Mouse (Mus musculus) ES-E14 (cell line): Measurements from ENCODE around the gene Dock10.

Experiments used
- CHD2 ChIP-seq: IDR thresholded peaks from 2 replicates; pipeline ENCODE4 v1.6.1; 2014; ENCODE audit warnings: mild to moderate bottlenecking, low read depth, low read length, inconsistent platforms
- HCFC1 ChIP-seq: IDR thresholded peaks from 2 replicates; pipeline ENCODE4 v1.6.1; 2012; ENCODE audit warnings: low read length, inconsistent platforms, borderline replicate concordance; ENCODE audit not compliant: insufficient read depth
- MAFK ChIP-seq: IDR thresholded peaks from 2 replicates; pipeline ENCODE4 v1.6.1; 2014; ENCODE audit warnings: mild to moderate bottlenecking, low read depth, low read length, inconsistent platforms; ENCODE audit not compliant: insufficient read depth
- ZC3H11A ChIP-seq: IDR thresholded peaks from 2 replicates; pipeline ENCODE4 v1.6.1; 2012; ENCODE audit warnings: low read depth, mild to moderate bottlenecking, inconsistent platforms, low read length, borderline replicate concordance
- ZNF384 ChIP-seq: IDR thresholded peaks from 2 replicates; pipeline ENCODE4 v1.6.1; 2012; ENCODE audit warnings: low read depth, low read length, inconsistent platforms

GRCm38 (mm10) chr1:80737812-80738391 lies 20.4 kb downstream of the Dock10 start:
- no peak for TF ChIP-seq MAFK
- TF ChIP-seq ZC3H11A, result no peak
- TF ChIP-seq CHD2, result no peak
- TF ChIP-seq ZNF384, result no peak
- no peak for TF ChIP-seq HCFC1
